In the genomic region with DNA sequence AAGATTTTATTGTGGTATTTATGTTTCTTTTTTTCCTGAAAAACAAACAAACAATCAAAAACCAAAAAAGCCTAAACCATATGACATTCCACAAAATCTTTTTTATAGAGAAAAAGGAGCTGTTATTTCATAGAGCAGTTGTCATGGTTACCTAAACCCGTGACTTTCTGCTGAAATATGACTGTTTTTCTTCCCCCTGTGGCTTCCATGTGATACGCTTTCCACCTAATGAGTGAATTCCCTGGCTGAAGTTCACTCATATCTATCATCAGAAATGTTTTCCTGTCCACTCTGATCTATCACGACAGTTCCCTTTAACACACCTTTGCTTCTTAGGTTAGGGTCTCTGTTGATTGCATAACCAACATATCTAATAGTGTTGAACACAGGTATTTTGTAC, we compare ENCODE assay signal across 15 mouse cellular contexts. TPM values are rescaled to one million over a fixed set of nuclear protein-coding genes. Genes with fewer than 3 reads are reported as not detected.
"Had no signal": no experiment of that assay in that cellular context is flagged by ENCODE, and none has a peak within 500 bp of the region (broad histone marks: within the 10 kb centered on the region; RNA-seq: fewer than 3 reads in every experiment).

No protein-coding gene starts in this region.

- H3K27ac ChIP-seq: layer of hippocampus, adult 2 months; limb, embryonic 12.5 days; liver, embryonic 13.5 days; lung, embryonic 15.5 days; macrophage; neural tube, embryonic 12.5 days; stomach, postnatal 0 days had no signal

- H3K36me3 ChIP-seq: limb, embryonic 12.5 days; liver, embryonic 13.5 days; lung, embryonic 15.5 days; neural tube, embryonic 12.5 days had no signal

- H3K9me3 ChIP-seq: limb, embryonic 12.5 days; liver, embryonic 13.5 days; lung, embryonic 15.5 days; megakaryocyte, embryonic 14.5 days; neural tube, embryonic 12.5 days had no signal

- H3K4me1 ChIP-seq: limb, embryonic 12.5 days; liver, embryonic 13.5 days; lung, embryonic 15.5 days; megakaryocyte, embryonic 14.5 days; neural tube, embryonic 12.5 days had no signal

- H3K4me3 ChIP-seq: layer of hippocampus, adult 2 months; limb, embryonic 12.5 days; liver, embryonic 13.5 days; lung, embryonic 15.5 days; megakaryocyte, embryonic 14.5 days; neural tube, embryonic 12.5 days had no signal

- ATAC-seq: liver, postnatal 0 days had no signal

- H3K9ac ChIP-seq: limb, embryonic 12.5 days; liver, embryonic 13.5 days; liver, postnatal 0 days; lung, embryonic 15.5 days; neural tube, embryonic 12.5 days had no signal

- H3K4me2 ChIP-seq: limb, embryonic 12.5 days; liver, embryonic 13.5 days; lung, embryonic 15.5 days; neural tube, embryonic 12.5 days had no signal

- H3K27me3 ChIP-seq: limb, embryonic 12.5 days; liver, embryonic 13.5 days; lung, embryonic 15.5 days; megakaryocyte, embryonic 14.5 days; neural tube, embryonic 12.5 days had no signal

- DNase-seq: kidney, postnatal 10 days; kidney, postnatal 4 days; liver; liver, embryonic 13.5 days; liver, postnatal 0 days; lung, postnatal 14 days; thymus, postnatal 4 days had no signal

RNA-seq across cellular contexts. Expression of a gene that starts 5.3 kb away (rescaled TPM):
- polyA plus RNA-seq: kidney, embryonic 14.5 days; liver, postnatal 0 days; macrophage; stomach, postnatal 0 days had no signal
